Mouse (Mus musculus) heart, adult 2 months (tissue): ENCODE data around the gene Gcc1. TPM values are rescaled to one million over a fixed set of nuclear protein-coding genes. Genes with fewer than 3 reads are reported as not detected.

Experiments
- DNase-seq, 2 experiments: peaks; one replicate each; pipeline ENCODE4 v3.0.0; 2021
- H3K27ac ChIP-seq: fragments of 200-600 bp; 2 replicates; pipeline ENCODE4 v1.8.1; 2022
- H3K27me3 ChIP-seq: fragments of 200-500 bp; 2 replicates; pipeline ENCODE4 v1.6.1; 2012; ENCODE audit warnings: mild to moderate bottlenecking, low read length, inconsistent platforms, mixed read lengths; ENCODE audit not compliant: control insufficient read depth, insufficient read depth
- H3K36me3 ChIP-seq: fragments of 200-500 bp; 2 replicates; pipeline ENCODE4 v1.6.1; 2012; ENCODE audit warnings: low read length, inconsistent platforms; ENCODE audit not compliant: control insufficient read depth, insufficient read depth
- H3K4me1 ChIP-seq: fragments of 200-500 bp; 2 replicates; pipeline ENCODE4 v1.6.1; 2011; ENCODE audit warnings: low read length; ENCODE audit not compliant: control insufficient read depth, insufficient read depth
- H3K4me3 ChIP-seq: fragments of 200-600 bp; 2 replicates; pipeline ENCODE4 v1.8.1; 2022
- H3K79me2 ChIP-seq: fragments of 200-500 bp; replicated peaks from 2 replicates; pipeline ENCODE4 v1.6.1; 2012; ENCODE audit warnings: mild to moderate bottlenecking, inconsistent platforms, low read length, moderate library complexity, mixed read lengths; ENCODE audit not compliant: control insufficient read depth, insufficient read depth
- H3K9ac ChIP-seq: fragments of 200-500 bp; 2 replicates; pipeline ENCODE4 v1.6.1; 2012; ENCODE audit warnings: low read depth, mild to moderate bottlenecking, control low read depth, inconsistent platforms, low read length, mixed read lengths
- CTCF ChIP-seq: fragments of 200-600 bp; IDR thresholded peaks from 2 replicates; pipeline ENCODE4 v1.8.1; 2022; ENCODE audit warnings: antibody characterized with exemption, mild to moderate bottlenecking, moderate library complexity
- EP300 ChIP-seq: fragments of 200-500 bp; IDR thresholded peaks from 2 replicates; pipeline ENCODE4 v1.6.1; 2011; ENCODE audit warnings: low read depth, low read length, control low read depth; ENCODE audit not compliant: insufficient read depth
- POLR2A ChIP-seq: fragments of 200-500 bp; IDR thresholded peaks from 2 replicates; pipeline ENCODE4 v1.6.1; 2011; ENCODE audit warnings: mild to moderate bottlenecking, low read depth, low read length, control low read depth; ENCODE audit not compliant: insufficient read depth
- WGBS: fragments of 180-500 bp; shearing (Covaris S2); methylation state at CpG from one replicate; pipeline ENCODE4 v1.1.7; 2018; 5-methylcytosine and 5-hydroxymethylcytosine counted together
- intact Hi-C: fragments of 180-260 bp; cut with DNase I; formaldehyde crosslinking; loops from one replicate; pipeline ENCODE4 v1.15.1; 2025
- polyA plus RNA-seq: library from polyadenylated mRNA; depleted of rRNA; stranded (reverse); fragments of >200 nt; gene quantifications from 2 replicates; pipeline ENCODE4 v1.2.3, GENCODE M21; 2012
- total RNA-seq, 2 experiments: library from RNA; stranded (reverse); gene quantifications; 2 replicates each; pipeline ENCODE4 v1.2.3; 2021

Gcc1 gene
- total and polyA plus RNA-seq, 3 experiments = 3.2 to 9.8 (median 8.4) TPM

DNA sequence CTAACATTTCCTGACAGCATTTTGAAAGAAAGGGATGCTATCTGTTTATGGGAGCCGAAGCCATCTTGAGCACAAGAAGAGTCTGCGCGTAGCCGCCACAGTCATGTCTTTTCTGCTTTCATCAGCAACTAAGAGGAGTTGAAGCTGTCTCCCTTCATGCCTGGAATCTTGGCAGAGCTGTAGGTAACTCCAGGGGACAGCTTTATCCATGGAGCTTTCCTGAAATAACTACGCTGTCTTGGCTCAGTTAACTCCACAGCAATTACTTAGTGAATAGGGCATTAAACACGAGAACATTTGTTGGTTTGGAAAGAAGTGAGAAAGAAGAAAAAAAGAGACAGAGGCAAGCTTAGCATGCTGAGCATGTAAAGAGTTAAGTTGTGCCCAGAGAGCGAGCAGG lies 19.7 kb upstream of the Gcc1 start:
- no peak overlapping the region for H3K9ac ChIP-seq

DNA sequence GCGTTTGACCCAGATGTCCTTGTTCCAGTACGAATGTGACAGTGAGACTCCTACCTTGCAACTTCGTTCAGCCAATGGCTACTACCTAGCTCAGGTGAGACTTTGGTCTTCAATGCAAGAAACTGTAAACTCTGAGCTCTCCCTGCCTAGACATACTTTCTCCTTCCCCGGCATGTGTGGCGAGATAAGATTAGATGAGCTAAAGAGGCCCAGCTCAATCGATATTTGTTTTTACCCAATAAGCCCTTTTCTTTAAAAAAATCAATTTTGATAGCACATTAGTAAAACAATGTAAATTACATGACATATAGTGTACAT lies 3.3 kb upstream of the Gcc1 start:
- H3K36me3 ChIP-seq = no peaks in the 10 kb centered on the region
- intact Hi-C loops = no loop called here
- no peaks in the 10 kb centered on the region for H3K27me3 ChIP-seq
- H3K27ac ChIP-seq = no peak overlapping the region
- 73% methylated on average over 6 of the region's 6 CpGs for WGBS
- no peaks in the 10 kb centered on the region for H3K4me1 ChIP-seq
- H3K9ac ChIP-seq = no peak overlapping the region
- DNase-seq = no peak
- TF ChIP-seq EP300 (no peak), POLR2A (no peak), CTCF (no peak)
- H3K79me2 ChIP-seq = no peaks in the 10 kb centered on the region
- no peak overlapping the region for H3K4me3 ChIP-seq

More for the DNA sequence above, 19.7 kb upstream of the Gcc1 start:
- DNase-seq = no peak
- WGBS = 51% methylated on average over 7 of the region's 7 CpGs
- no peak overlapping the region for H3K4me3 ChIP-seq
- intact Hi-C loops = no loop called here
- peaks cover 4% of the 10 kb centered on the region; the same call in 1 of the 2 replicates for H3K27me3 ChIP-seq
- no peaks in the 10 kb centered on the region for H3K79me2 ChIP-seq
- no peaks in the 10 kb centered on the region for H3K4me1 ChIP-seq
- H3K27ac ChIP-seq = no peak overlapping the region
- TF ChIP-seq EP300 (no peak), POLR2A (no peak), CTCF (no peak)
- H3K36me3 ChIP-seq = no peaks in the 10 kb centered on the region

DNA sequence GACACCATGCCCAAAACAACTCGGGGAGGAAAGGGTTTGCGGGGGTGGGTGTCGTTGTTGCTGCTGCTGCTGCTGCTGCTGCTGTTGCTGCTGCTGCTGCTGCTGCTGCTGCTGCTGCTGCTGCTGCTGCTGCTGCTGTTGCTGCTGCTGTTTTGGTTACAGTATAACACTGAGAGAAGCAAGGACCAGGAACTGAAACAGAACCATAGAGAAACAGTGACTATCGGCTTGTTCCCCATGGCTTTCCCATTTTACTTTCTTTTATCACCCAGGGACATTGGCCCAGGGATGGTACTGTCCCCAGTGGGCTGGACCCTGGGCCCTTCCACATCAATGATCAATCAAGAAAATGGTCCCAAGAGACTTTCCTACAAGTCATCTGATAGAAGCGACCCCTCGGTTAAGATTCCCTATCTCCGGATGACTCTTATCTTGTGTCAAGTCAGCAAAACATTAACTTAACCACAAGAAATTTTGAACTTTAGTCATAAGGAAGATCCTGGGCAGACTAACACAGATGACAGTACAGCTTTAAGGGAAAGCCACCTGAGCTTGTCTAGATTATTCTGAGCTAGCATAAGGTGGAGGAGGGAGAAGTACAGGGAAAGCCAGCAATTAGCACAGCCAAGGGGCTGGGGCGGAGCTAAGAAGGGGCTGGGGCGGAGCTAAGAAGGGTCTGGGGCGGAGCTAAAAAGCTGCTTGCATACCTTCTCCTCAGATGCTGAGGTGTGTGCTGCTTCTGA lies 2.8 kb upstream of the Gcc1 start:
- intact Hi-C loops = no loop called here
- H3K27ac ChIP-seq = no peak overlapping the region

DNA sequence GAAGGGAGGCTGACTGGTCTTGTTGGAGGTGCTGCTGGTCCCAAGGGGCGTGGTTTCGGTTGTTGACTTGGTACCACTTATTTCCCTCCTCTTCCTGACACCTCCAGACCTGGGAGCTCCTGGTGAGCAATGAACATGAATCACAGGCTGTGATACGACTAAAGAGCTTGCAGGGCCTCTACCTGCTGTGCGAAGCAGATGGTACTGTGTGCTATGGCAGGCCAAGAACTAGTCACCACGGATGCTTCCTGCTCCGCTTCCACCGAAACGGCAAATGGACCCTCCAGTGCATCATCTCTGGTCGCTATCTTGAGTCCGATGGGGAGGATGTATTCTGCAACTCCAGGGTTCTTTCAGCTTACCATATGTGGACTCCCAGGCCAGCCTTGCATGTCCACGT lies 1.7 kb upstream of the Gcc1 start:
- WGBS = 89% methylated on average over 11 of the region's 11 CpGs

More for the DNA sequence above, 2.8 kb upstream of the Gcc1 start:
- WGBS = 69% methylated on average over 10 of the region's 10 CpGs
- TF ChIP-seq POLR2A (no peak), EP300 (no peak), CTCF (no peak)
- Histone ChIP-seq H3K4me3 (no peak overlapping the region), H3K27me3 (no peaks in the 10 kb centered on the region), H3K79me2 (no peaks in the 10 kb centered on the region), H3K4me1 (no peaks in the 10 kb centered on the region), H3K36me3 (no peaks in the 10 kb centered on the region), H3K9ac (no peak overlapping the region)
- DNase-seq = no peak

DNA sequence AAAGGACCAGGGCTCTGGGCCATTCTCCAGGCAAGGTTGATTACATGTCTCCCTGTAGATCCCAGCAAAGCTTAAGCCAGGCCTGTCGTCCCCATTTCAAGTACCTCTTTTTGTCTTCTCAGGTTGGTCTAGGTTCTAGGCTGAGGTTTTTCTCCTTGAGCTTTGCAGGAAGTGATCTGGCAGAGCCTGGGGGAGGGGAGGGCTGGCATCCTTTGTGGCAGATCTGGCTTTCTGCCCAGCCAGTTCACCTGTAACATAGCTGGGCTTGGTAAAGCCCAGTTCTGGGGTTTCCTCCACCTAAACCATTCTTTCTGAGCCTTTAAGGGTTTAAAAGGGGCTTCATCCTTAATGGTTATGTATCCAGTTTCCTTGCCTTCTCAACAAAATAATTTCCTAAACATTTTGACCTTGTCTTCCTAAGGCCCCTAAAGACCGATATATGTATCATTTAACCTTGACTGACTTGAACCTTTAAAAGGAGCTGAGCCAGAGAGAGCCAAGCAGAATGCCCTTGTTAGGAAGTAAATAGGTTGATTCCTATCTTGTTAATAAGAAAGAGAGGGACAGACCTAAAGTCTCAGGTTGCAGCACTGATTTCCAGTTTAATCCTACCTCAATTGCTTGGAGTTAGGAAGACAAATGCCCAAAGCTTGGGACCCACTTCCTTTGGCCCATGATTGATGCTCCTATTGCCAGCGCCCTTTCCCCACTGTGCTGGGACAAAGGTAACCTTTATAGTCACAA lies 922 bp downstream of the Gcc1 start, which contains the start of gene Fscn3:
Fscn3 (plus strand) TSS at position 694 of the 744 bp plus-strand sequence.
- Histone ChIP-seq H3K4me3 (no peak within 1 kb of the TSS), H3K4me1 (peaks cover 9% of the 10 kb centered on the region), H3K27ac (no peak within 1 kb of the TSS), H3K9ac (no peak within 1 kb of the TSS), H3K79me2 (peaks cover 2% of the 10 kb centered on the region; the same call in 1 of the 2 replicates), H3K27me3 (no peaks in the 10 kb centered on the region), H3K36me3 (no peaks in the 10 kb centered on the region)
- no peak for DNase-seq
- TF ChIP-seq CTCF (no peak), EP300 (no peak), POLR2A (no peak)
- intact Hi-C loops = no loop called here
- 74% methylated on average over 3 of the region's 3 CpGs for WGBS

More for the DNA sequence above, 1.7 kb upstream of the Gcc1 start:
- Histone ChIP-seq H3K36me3 (no peaks in the 10 kb centered on the region), H3K79me2 (no peaks in the 10 kb centered on the region), H3K27ac (no peak overlapping the region), H3K27me3 (no peaks in the 10 kb centered on the region), H3K4me3 (no peak overlapping the region), H3K9ac (no peak overlapping the region), H3K4me1 (peaks cover 1% of the 10 kb centered on the region; the same call in 1 of the 2 replicates)
- DNase-seq = no peak
- TF ChIP-seq POLR2A (no peak), EP300 (no peak), CTCF (no peak)
- intact Hi-C loops = no loop called here

DNA sequence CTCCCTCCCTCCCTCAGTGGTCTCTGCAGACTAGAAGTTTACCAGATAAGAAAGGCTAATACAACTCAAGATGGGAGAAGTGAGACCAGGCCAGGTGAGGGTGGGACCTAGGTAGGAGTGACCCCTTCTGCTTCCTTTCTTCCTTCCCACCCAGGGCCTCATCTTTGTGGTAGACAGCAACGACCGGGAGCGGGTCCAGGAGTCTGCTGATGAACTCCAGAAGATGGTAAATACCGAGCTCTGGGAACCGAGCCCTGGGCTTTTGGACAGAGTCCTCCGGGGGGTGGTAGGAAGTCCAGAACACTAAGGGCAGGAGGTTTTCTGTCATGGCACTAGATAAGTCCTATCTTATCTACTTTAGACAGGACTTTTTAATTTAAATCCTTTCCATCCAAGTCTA lies 3.2 kb downstream of the Gcc1 start:
- no peak overlapping the region; the same call in 1 of the 2 replicates for H3K4me3 ChIP-seq

More for the DNA sequence above, 3.2 kb downstream of the Gcc1 start:
- DNase-seq = peak in 1 of 2 experiments; percentile 25
- intact Hi-C loops = no loop called here
- H3K4me1 ChIP-seq = peaks cover 15% of the 10 kb centered on the region
- peaks cover 5% of the 10 kb centered on the region for H3K79me2 ChIP-seq
- no peak overlapping the region for H3K27ac ChIP-seq
- WGBS = 32% methylated on average over 6 of the region's 6 CpGs
- no peaks in the 10 kb centered on the region for H3K27me3 ChIP-seq
- H3K36me3 ChIP-seq = peaks cover 2% of the 10 kb centered on the region; the same call in 1 of the 2 replicates
- no peak overlapping the region for H3K9ac ChIP-seq
- TF ChIP-seq EP300 (no peak), CTCF (no peak), POLR2A (no peak)
